Mouse (Mus musculus): ENCODE results near the gene Gm525. TPM values are rescaled to one million over a fixed set of nuclear protein-coding genes. Genes with fewer than 3 reads are reported as not detected.

Gm525 gene
- total and polyA plus RNA-seq, 3 experiments: not detected

DNA sequence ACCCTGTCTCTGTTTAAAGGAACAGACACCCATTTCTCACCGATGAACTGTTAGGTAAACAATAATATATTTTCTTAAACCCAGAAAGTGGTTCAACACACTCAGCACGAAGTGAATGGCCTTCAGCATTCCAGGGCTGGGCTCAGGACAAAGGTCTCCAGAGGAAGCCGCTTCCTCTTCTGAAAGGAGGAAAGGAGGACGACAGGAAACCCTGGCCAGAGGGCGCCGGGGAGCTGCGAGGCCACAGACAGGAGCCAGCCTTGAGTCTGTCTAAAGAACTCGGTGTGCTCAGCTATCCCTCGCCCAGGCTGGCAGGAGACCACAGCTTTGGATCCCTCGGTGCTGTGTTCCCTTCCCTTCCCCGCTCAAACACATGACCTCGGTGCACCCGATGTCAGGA is 50.8 kb downstream of the Gm525 start:
- TF ChIP-seq ZNF384 (IDR thresholded peaks at IDR 0.05; ENCODE audit: low read depth, low read length): no peak
- TF ChIP-seq ZKSCAN1 (IDR thresholded peaks at IDR 0.05; ENCODE audit: low read depth, low read length): no peak
- TF ChIP-seq ZMIZ1 (IDR thresholded peaks at IDR 0.05; ENCODE audit: low read depth, low read length): no peak
- Histone ChIP-seq H3K79me2 (ENCODE audit: control insufficient read depth, insufficient read depth, low read length, poor library complexity) (no peaks in the 10 kb centered on the region), H3K9me3 (replicated peaks; ENCODE audit: insufficient read depth, low read length) (no peaks in the 10 kb centered on the region), H3K4me1 (ENCODE audit: control insufficient read depth in 1 of 2, insufficient read depth in 2 of 2, low read length in 2 of 2) (no peaks in the 10 kb centered on the region), H3K27ac (ENCODE audit: control insufficient read depth, low read depth, low read length) (no peak overlapping the region), H3K36me3 (ENCODE audit: control insufficient read depth in 1 of 2, insufficient read depth in 2 of 2, low read length in 2 of 2) (no peaks in the 10 kb centered on the region), H3K4me3 (ENCODE audit: control insufficient read depth in 1 of 2, insufficient read depth in 1 of 2, low read depth in 2 of 2, low read length in 2 of 2) (no peak overlapping the region), H3K9ac (ENCODE audit: control insufficient read depth, low read depth, low read length, poor library complexity, severe bottlenecking) (no peak overlapping the region), H3K27me3 (ENCODE audit: control insufficient read depth in 1 of 2, insufficient read depth in 2 of 2, low read length in 2 of 2) (peaks cover 0 to 2% of the 10 kb centered on the region in 2 experiments; a peak in 2 of 4 replicates)
- DNase-seq (ENCODE audit: low read depth, low spot score): no peak

DNA sequence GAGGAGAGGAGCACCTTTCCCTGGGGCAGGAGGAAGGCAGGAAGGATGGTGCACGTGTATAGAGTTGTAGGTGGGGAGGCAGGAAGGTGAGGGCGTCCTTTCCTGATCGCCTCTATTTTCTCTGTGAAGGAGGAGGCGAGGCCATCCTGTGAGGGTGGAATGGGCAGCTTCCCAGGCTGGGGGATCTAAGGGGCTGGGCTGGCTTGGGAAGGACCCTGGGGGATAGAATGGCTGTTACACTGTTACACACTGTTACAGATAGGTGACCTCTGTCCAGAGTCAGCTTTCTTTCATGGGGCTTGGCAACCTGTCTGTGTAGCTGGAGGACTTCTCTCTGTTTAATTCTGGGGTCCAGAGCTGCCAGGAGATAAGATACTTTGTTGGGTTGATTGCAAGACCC is 57.2 kb downstream of the Gm525 start:
- Histone ChIP-seq H3K27ac (ENCODE audit: control insufficient read depth, low read depth, low read length) (no peak overlapping the region), H3K4me3 (ENCODE audit: control insufficient read depth in 1 of 2, insufficient read depth in 1 of 2, low read depth in 2 of 2, low read length in 2 of 2) (no peak overlapping the region), H3K9ac (ENCODE audit: control insufficient read depth, low read depth, low read length, poor library complexity, severe bottlenecking) (no peak overlapping the region), H3K27me3 (ENCODE audit: control insufficient read depth in 1 of 2, insufficient read depth in 2 of 2, low read length in 2 of 2) (no peaks in the 10 kb centered on the region; a peak in 1 of 4 replicates), H3K79me2 (ENCODE audit: control insufficient read depth, insufficient read depth, low read length, poor library complexity) (no peaks in the 10 kb centered on the region), H3K4me1 (ENCODE audit: control insufficient read depth in 1 of 2, insufficient read depth in 2 of 2, low read length in 2 of 2) (no peaks in the 10 kb centered on the region), H3K9me3 (replicated peaks; ENCODE audit: insufficient read depth, low read length) (no peaks in the 10 kb centered on the region), H3K36me3 (ENCODE audit: control insufficient read depth in 1 of 2, insufficient read depth in 2 of 2, low read length in 2 of 2) (no peaks in the 10 kb centered on the region)
- no peak for TF ChIP-seq MYC (IDR thresholded peaks at IDR 0.05; ENCODE audit: low read depth, low read length)
- TF ChIP-seq ZMIZ1 (IDR thresholded peaks at IDR 0.05; ENCODE audit: low read depth, low read length): no peak
- TF ChIP-seq RCOR1 (IDR thresholded peaks at IDR 0.05; ENCODE audit: low read depth, low read length): no peak
- no peak for TF ChIP-seq USF2 (IDR thresholded peaks at IDR 0.05; ENCODE audit: borderline replicate concordance in 1 of 2, insufficient read depth in 1 of 2, low read depth in 1 of 2, low read length in 2 of 2)
- TF ChIP-seq POLR2AphosphoS2 (IDR thresholded peaks at IDR 0.05; ENCODE audit: low read length): no peak
- no peak for TF ChIP-seq ETS1 (IDR thresholded peaks at IDR 0.05; ENCODE audit: low read depth, low read length)
- no peak for TF ChIP-seq CTCF (IDR thresholded peaks at IDR 0.05 in 2 of 3, conservative IDR thresholded peaks at IDR 0.05 in 1 of 3; ENCODE audit: control insufficient read depth in 1 of 3, insufficient read depth in 1 of 3, low read depth in 2 of 3, low read length in 3 of 3, poor library complexity in 1 of 3, severe bottlenecking in 1 of 3)
- TF ChIP-seq ZKSCAN1 (IDR thresholded peaks at IDR 0.05; ENCODE audit: low read depth, low read length): no peak
- no peak for TF ChIP-seq MEF2A (IDR thresholded peaks at IDR 0.05; ENCODE audit: extremely low read depth, insufficient replicate concordance, low read depth, low read length, poor library complexity, severe bottlenecking)
- no peak for TF ChIP-seq GATA1 (IDR thresholded peaks at IDR 0.05; ENCODE audit: low read depth, low read length)
- no peak for TF ChIP-seq UBTF (IDR thresholded peaks at IDR 0.05; ENCODE audit: borderline replicate concordance, insufficient read depth, low read depth, low read length)
- TF ChIP-seq CHD1 (IDR thresholded peaks at IDR 0.05; ENCODE audit: low read depth, low read length): no peak
- no peak for TF ChIP-seq RAD21 (IDR thresholded peaks at IDR 0.05; ENCODE audit: low read depth, low read length)
- TF ChIP-seq ZC3H11A (IDR thresholded peaks at IDR 0.05; ENCODE audit: low read depth, low read length): no peak
- TF ChIP-seq NRF1 (IDR thresholded peaks at IDR 0.05; ENCODE audit: insufficient read depth, low read depth, low read length, poor library complexity, severe bottlenecking): no peak
- TF ChIP-seq TBP (IDR thresholded peaks at IDR 0.05; ENCODE audit: low read depth, low read length): no peak
- TF ChIP-seq MAX (IDR thresholded peaks at IDR 0.05; ENCODE audit: low read length): no peak
- TF ChIP-seq TCF12 (IDR thresholded peaks at IDR 0.05; ENCODE audit: low read depth, low read length): no peak
- no peak for DNase-seq (ENCODE audit: low read depth, low spot score)

All from MEL (cell line).